Mouse (Mus musculus) forebrain, postnatal 0 days (tissue): ENCODE data around the gene Kdelr1. TPM values are rescaled to one million over a fixed set of nuclear protein-coding genes. Genes with fewer than 3 reads are reported as not detected.

Experiments used
- ATAC-seq: fragments of 200-750 bp; cut with Nextera tagmentation; 2 replicates; pipeline ENCODE4 v1.8.0; 2017; ENCODE audit warnings: mild to moderate bottlenecking, moderate library complexity
- DNase-seq: peaks from one replicate; pipeline ENCODE4 v3.0.0-alpha.2; 2015
- H3K27ac ChIP-seq: fragments of 300-500 bp; sonication (generic); 2 replicates; pipeline ENCODE4 v1.5.1; 2014; ENCODE audit warnings: low read depth, mild to moderate bottlenecking, antibody characterized with exemption, low read length, moderate library complexity, mixed read lengths
- H3K27me3 ChIP-seq: fragments of 300-500 bp; sonication (generic); 2 replicates; pipeline ENCODE4 v1.6.1; 2014; ENCODE audit warnings: mild to moderate bottlenecking, low read length, mixed read lengths; ENCODE audit not compliant: insufficient read depth
- H3K36me3 ChIP-seq: fragments of 300-500 bp; sonication (generic); 2 replicates; pipeline ENCODE4 v1.6.1; 2014; ENCODE audit warnings: mild to moderate bottlenecking, moderate library complexity; ENCODE audit not compliant: insufficient read depth
- H3K4me1 ChIP-seq: fragments of 300-500 bp; sonication (generic); 2 replicates; pipeline ENCODE4 v1.6.1; 2014; ENCODE audit warnings: antibody characterized with exemption; ENCODE audit not compliant: insufficient read depth
- H3K4me2 ChIP-seq: fragments of 300-500 bp; sonication (generic); 2 replicates; pipeline ENCODE4 v1.6.1; 2014; ENCODE audit warnings: low read depth, mild to moderate bottlenecking, moderate library complexity
- H3K4me3 ChIP-seq: fragments of 300-500 bp; sonication (generic); 2 replicates; pipeline ENCODE4 v1.5.1; 2014; ENCODE audit warnings: low read depth, low read length, mixed read lengths
- H3K9ac ChIP-seq: fragments of 300-500 bp; sonication (generic); 2 replicates; pipeline ENCODE4 v1.6.1; 2014; ENCODE audit warnings: mild to moderate bottlenecking
- H3K9me3 ChIP-seq: fragments of 300-500 bp; sonication (generic); 2 replicates; pipeline ENCODE4 v1.6.1; 2016; ENCODE audit warnings: low read length
- CTCF ChIP-seq: sonication (generic); IDR thresholded peaks from 2 replicates; pipeline ENCODE4 v1.5.1; 2016; ENCODE audit warnings: antibody characterized with exemption, control low read depth, low read depth
- WGBS: fragments of 180-500 bp; shearing (Covaris S2); extraction: QIAGEN DNeasy Blood & Tissue Kit; methylation state at CpG from one replicate; pipeline ENCODE4 v1.1.7; 2014; 5-methylcytosine and 5-hydroxymethylcytosine counted together
- polyA plus RNA-seq: library from polyadenylated mRNA; unstranded; fragments of >200 nt; fragmentation: Nextera tagmentation; extraction: Ambion mirVana; gene quantifications from 2 replicates; pipeline ENCODE4 v1.2.1, GENCODE M21; 2015
- total RNA-seq: library from RNA; depleted of rRNA; stranded (reverse); fragments of >200 nt; gene quantifications from 2 replicates; pipeline ENCODE4 v1.2.3, GENCODE M21; 2014

The Kdelr1 gene
- total and polyA plus RNA-seq, 2 experiments from 2014 or later: 45.8 to 129 TPM

GRCm38 (mm10) chr7:45921242-45921621 lies 48.7 kb downstream of the Kdelr1 start, which contains the start of gene Emp3:
Gene Emp3, minus strand, starts transcription at chr7:45921404.
- H3K4me2 ChIP-seq: no peak within 1 kb of the TSS
- DNase-seq (no peak), ATAC-seq (no peak)
- no peak for TF ChIP-seq CTCF
- no peaks in the 10 kb centered on the region for H3K27me3 ChIP-seq
- H3K36me3 ChIP-seq: no peaks in the 10 kb centered on the region
- no peaks in the 10 kb centered on the region for H3K9me3 ChIP-seq
- H3K27ac ChIP-seq: no peak within 1 kb of the TSS
- peaks cover 15% of the 10 kb centered on the region for H3K4me1 ChIP-seq
- WGBS: 52% methylated on average over 9 of the region's 9 CpGs
- no peak within 1 kb of the TSS for H3K4me3 ChIP-seq
- no peak within 1 kb of the TSS for H3K9ac ChIP-seq

GRCm38 (mm10) chr7:45921950-45922600 lies 49.5 kb downstream of the Kdelr1 start:
- Histone ChIP-seq H3K4me2 (no peak overlapping the region), H3K4me1 (peaks cover 10% of the 10 kb centered on the region; the same call in 1 of the 2 replicates), H3K4me3 (no peak overlapping the region), H3K27me3 (no peaks in the 10 kb centered on the region), H3K9ac (no peak overlapping the region; the same call in 1 of the 2 replicates), H3K36me3 (no peaks in the 10 kb centered on the region), H3K27ac (no peak overlapping the region; the same call in 1 of the 2 replicates), H3K9me3 (no peaks in the 10 kb centered on the region)
- no peak for DNase-seq
- TF ChIP-seq CTCF: no peak
- WGBS: 87% methylated on average over 12 of the region's 12 CpGs
- no peak for ATAC-seq

GRCm38 (mm10) chr7:45922928-45923761 lies 50.6 kb downstream of the Kdelr1 start:
- Histone ChIP-seq H3K4me3 (peak overlapping the region; percentile 55), H3K27ac (peak overlapping the region; percentile 86), H3K4me1 (peaks cover 6% of the 10 kb centered on the region; the same call in 1 of the 2 replicates), H3K9me3 (no peaks in the 10 kb centered on the region), H3K27me3 (no peaks in the 10 kb centered on the region), H3K36me3 (no peaks in the 10 kb centered on the region), H3K9ac (peak overlapping the region; percentile 61), H3K4me2 (peak overlapping the region; percentile 74)
- WGBS: under 1% methylated on average over 37 of the region's 37 CpGs
- ATAC-seq: peak; percentile 94
- TF ChIP-seq CTCF: no peak
- peak; percentile 97 for DNase-seq

- Histone ChIP-seq H3K27ac (peak within 1 kb of the TSS; percentile 86), H3K4me3 (peak within 1 kb of the TSS; percentile 55), H3K9ac (peak within 1 kb of the TSS; percentile 61), H3K27me3 (no peaks in the 10 kb centered on the region), H3K4me1 (peaks cover 6% of the 10 kb centered on the region; the same call in 1 of the 2 replicates), H3K4me2 (peak within 1 kb of the TSS; percentile 74), H3K9me3 (no peaks in the 10 kb centered on the region), H3K36me3 (no peaks in the 10 kb centered on the region)
- ATAC-seq (peak; percentile 47), DNase-seq (peak; percentile 22)
- WGBS: 8% methylated on average over 24 of the region's 24 CpGs
- TF ChIP-seq CTCF: no peak
Observed at GRCm38 (mm10) chr7:45923762-45924428, 51.3 kb downstream of the Kdelr1 start, which contains the start of gene Ccdc114. Gene Ccdc114, plus strand, starts transcription at chr7:45924072.

- no peaks in the 10 kb centered on the region for H3K9me3 ChIP-seq
- H3K4me2 ChIP-seq: peak overlapping the region; percentile 74
- TF ChIP-seq CTCF: peak; percentile 22; the same call in 1 of the 2 replicates
- DNase-seq: no peak
- ATAC-seq: no peak
- peaks cover 6% of the 10 kb centered on the region; the same call in 1 of the 2 replicates for H3K4me1 ChIP-seq
- H3K4me3 ChIP-seq: peak overlapping the region; percentile 13; the same call in 1 of the 2 replicates
- H3K27ac ChIP-seq: peak overlapping the region; percentile 21; the same call in 1 of the 2 replicates
- H3K27me3 ChIP-seq: no peaks in the 10 kb centered on the region
- no peak overlapping the region for H3K9ac ChIP-seq
- WGBS: 19% methylated on average over 14 of the region's 14 CpGs
- H3K36me3 ChIP-seq: no peaks in the 10 kb centered on the region
Observed at GRCm38 (mm10) chr7:45924429-45924816, 51.9 kb downstream of the Kdelr1 start.

- DNase-seq: no peak
- 12% methylated on average over 20 of the region's 23 CpGs for WGBS
Observed at GRCm38 (mm10) chr7:45928626-45929295, 56.2 kb downstream of the Kdelr1 start.

More at GRCm38 (mm10) chr7:45928626-45929295, 56.2 kb downstream of the Kdelr1 start:
- Histone ChIP-seq H3K36me3 (no peaks in the 10 kb centered on the region), H3K4me2 (0 out of 2 replicates have a peak overlapping the region, but pooled peaks have one; percentile 19), H3K4me3 (no peak overlapping the region), H3K27ac (no peak overlapping the region), H3K4me1 (no peaks in the 10 kb centered on the region), H3K27me3 (no peaks in the 10 kb centered on the region), H3K9me3 (no peaks in the 10 kb centered on the region), H3K9ac (no peak overlapping the region)
- TF ChIP-seq CTCF: no peak
- ATAC-seq: no peak
